Mouse (Mus musculus): ENCODE results near the gene Prr23a1.
"Not testable (repeated sequence)": the region's sequence is repeated elsewhere in the genome, so short reads cannot be mapped to it uniquely, and the experiment has no call there.

The Prr23a1 gene

DNA sequence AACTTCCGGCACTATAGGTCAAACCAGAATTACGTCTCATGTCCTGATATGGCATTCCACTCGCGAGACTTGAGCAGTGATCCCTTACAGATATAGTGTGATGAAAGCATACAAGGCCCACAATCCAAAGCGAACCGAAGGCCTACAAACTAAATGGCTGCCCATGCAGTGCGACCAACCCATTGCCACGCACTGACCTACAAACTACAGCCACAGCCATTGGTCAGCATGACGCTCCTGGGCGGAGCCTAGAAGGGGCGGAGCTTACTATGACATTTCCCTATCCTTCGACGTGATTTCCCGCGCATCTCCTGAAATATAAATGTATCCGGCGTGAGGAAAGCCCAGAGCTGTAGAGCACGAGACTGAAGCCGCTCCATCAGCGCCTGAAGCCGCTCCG is at the start of gene Prr23a1:
Gene Prr23a1, plus strand, starts transcription at position 387 of the 400 bp plus-strand sequence.
- H3K4me3 ChIP-seq (replicated peaks; ENCODE audit: low read length) = peak within 1 kb of the TSS; percentile 77
- H3K9me3 ChIP-seq (ENCODE audit: low read length) = no peaks in the 10 kb centered on the region
- H3K4me1 ChIP-seq (replicated peaks; ENCODE audit: low read depth, low read length) = peaks cover 8% of the 10 kb centered on the region; the same call in 1 of the 2 replicates
- H3K36me3 ChIP-seq (ENCODE audit: insufficient read depth, low read length) = no peaks in the 10 kb centered on the region
- TF ChIP-seq POU5F1 (IDR thresholded peaks at IDR 0.05; ENCODE audit: borderline replicate concordance, low read length) (no peak), CTCF (conservative IDR thresholded peaks at IDR 0.05; ENCODE audit: low read length) (no peak), NANOG (IDR thresholded peaks at IDR 0.05; ENCODE audit: borderline replicate concordance, low read length) (no peak)
- peaks cover 19% of the 10 kb centered on the region for H3K27me3 ChIP-seq (ENCODE audit: insufficient read depth, low read length)

DNA sequence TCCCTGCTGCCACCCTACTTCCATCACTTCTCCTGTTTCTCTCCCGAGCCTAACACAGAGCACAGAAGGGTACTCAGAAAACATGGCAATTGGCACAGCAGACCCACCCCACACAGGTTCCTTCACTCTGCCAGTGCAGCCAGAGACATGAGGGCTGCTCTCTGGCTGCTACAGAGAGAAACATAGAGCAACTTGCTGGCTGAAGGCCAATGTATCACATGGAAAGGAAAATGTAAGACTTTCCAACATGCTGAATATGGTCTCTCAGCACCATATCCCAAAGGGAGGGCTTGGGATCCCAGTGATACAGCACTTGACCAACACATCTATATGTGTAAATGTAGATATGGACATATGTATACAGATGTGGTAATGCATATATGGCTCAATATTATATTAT is 43.3 kb upstream of the Prr23a1 start:
- H3K9me3 ChIP-seq (ENCODE audit: low read length) = no peaks in the 10 kb centered on the region
- peaks cover 19% of the 10 kb centered on the region for H3K27me3 ChIP-seq (ENCODE audit: insufficient read depth, low read length)
- H3K4me3 ChIP-seq (replicated peaks; ENCODE audit: low read length) = no peak overlapping the region
- no peak for TF ChIP-seq POU5F1 (IDR thresholded peaks at IDR 0.05; ENCODE audit: borderline replicate concordance, low read length)
- TF ChIP-seq CTCF (conservative IDR thresholded peaks at IDR 0.05; ENCODE audit: low read length) = no peak
- TF ChIP-seq NANOG (IDR thresholded peaks at IDR 0.05; ENCODE audit: borderline replicate concordance, low read length) = no peak
- H3K4me1 ChIP-seq (replicated peaks; ENCODE audit: low read depth, low read length) = peaks cover 3% of the 10 kb centered on the region; the same call in 1 of the 2 replicates
- no peaks in the 10 kb centered on the region for H3K36me3 ChIP-seq (ENCODE audit: insufficient read depth, low read length)

DNA sequence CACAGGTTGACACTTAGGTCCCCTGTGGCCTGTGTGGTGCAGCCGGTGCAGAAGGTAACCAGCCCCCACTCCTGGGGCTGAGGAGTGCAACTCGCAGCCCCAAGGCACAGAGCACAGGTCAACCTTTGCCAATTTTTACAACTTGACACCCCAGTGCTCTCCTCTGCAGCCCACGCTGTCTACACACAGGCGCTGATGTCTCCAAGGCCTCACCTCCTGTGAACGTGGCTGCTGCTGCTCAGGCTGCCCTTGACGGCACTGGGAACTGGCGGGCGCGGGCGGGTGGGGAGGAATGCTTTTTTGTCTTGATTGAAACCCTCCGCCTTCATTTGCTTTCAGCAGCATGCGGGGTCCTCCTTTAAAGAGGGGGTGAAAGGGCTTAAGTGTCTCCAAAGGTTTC is 38.3 kb upstream of the Prr23a1 start:
- H3K36me3 ChIP-seq (ENCODE audit: insufficient read depth, low read length) = no peaks in the 10 kb centered on the region
- peaks cover 9% of the 10 kb centered on the region for H3K4me1 ChIP-seq (replicated peaks; ENCODE audit: low read depth, low read length)
- H3K4me3 ChIP-seq (replicated peaks; ENCODE audit: low read length) = no peak overlapping the region
- H3K27me3 ChIP-seq (ENCODE audit: insufficient read depth, low read length) = peaks cover 31% of the 10 kb centered on the region
- H3K9me3 ChIP-seq (ENCODE audit: low read length) = no peaks in the 10 kb centered on the region
- TF ChIP-seq CTCF (conservative IDR thresholded peaks at IDR 0.05; ENCODE audit: low read length) (no peak), NANOG (IDR thresholded peaks at IDR 0.05; ENCODE audit: borderline replicate concordance, low read length) (no peak), POU5F1 (IDR thresholded peaks at IDR 0.05; ENCODE audit: borderline replicate concordance, low read length) (no peak)

DNA sequence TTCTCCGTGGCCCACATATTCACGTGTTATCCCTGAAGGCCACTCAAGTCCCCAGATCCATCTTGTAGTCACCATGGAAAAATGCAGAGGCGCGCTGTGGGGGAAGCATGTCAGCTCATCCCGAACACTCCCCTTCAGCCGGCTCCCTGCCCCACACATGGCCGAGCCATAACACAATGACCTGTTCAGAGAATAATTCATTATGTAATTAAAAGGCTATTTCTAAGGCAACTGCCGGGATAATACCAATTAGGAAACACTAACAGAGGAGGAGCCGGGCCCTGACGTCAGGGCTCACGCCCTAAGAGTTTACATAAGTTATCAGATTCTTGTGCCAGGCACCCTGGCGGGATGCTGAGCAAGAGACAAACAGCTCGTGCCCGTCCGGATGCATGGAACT is 36.8 kb upstream of the Prr23a1 start:
- Histone ChIP-seq H3K27me3 (ENCODE audit: insufficient read depth, low read length) (peaks cover 31% of the 10 kb centered on the region), H3K36me3 (ENCODE audit: insufficient read depth, low read length) (no peaks in the 10 kb centered on the region), H3K4me1 (replicated peaks; ENCODE audit: low read depth, low read length) (peaks cover 9% of the 10 kb centered on the region), H3K4me3 (replicated peaks; ENCODE audit: low read length) (no peak overlapping the region), H3K9me3 (ENCODE audit: low read length) (no peaks in the 10 kb centered on the region)
- TF ChIP-seq CTCF (conservative IDR thresholded peaks at IDR 0.05; ENCODE audit: low read length) (no peak), NANOG (IDR thresholded peaks at IDR 0.05; ENCODE audit: borderline replicate concordance, low read length) (no peak), POU5F1 (IDR thresholded peaks at IDR 0.05; ENCODE audit: borderline replicate concordance, low read length) (no peak)

DNA sequence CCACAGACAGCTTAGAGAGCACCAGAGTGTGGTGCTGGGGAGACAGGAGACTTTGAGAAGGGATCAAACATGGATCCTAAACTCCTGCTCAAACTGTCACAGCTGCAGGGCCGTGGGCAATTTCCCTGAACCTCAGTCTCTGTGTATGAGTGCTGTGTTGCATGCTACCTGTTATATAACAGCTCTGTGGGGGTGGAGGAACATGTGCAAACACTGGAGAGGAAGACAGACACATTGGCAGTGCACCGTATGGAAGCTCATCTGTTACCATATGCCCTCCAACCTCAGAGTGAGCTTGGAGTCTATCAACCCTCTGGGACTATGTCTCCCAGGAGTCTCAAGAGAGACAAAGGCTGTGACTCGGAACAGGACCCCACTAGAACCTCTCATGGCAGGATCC is 36.4 kb upstream of the Prr23a1 start:
- Histone ChIP-seq H3K4me1 (replicated peaks; ENCODE audit: low read depth, low read length) (peaks cover 9% of the 10 kb centered on the region), H3K36me3 (ENCODE audit: insufficient read depth, low read length) (no peaks in the 10 kb centered on the region), H3K27me3 (ENCODE audit: insufficient read depth, low read length) (peaks cover 31% of the 10 kb centered on the region), H3K4me3 (replicated peaks; ENCODE audit: low read length) (no peak overlapping the region), H3K9me3 (ENCODE audit: low read length) (no peaks in the 10 kb centered on the region)
- TF ChIP-seq NANOG (IDR thresholded peaks at IDR 0.05; ENCODE audit: borderline replicate concordance, low read length) = no peak
- TF ChIP-seq CTCF (conservative IDR thresholded peaks at IDR 0.05; ENCODE audit: low read length) = no peak

DNA sequence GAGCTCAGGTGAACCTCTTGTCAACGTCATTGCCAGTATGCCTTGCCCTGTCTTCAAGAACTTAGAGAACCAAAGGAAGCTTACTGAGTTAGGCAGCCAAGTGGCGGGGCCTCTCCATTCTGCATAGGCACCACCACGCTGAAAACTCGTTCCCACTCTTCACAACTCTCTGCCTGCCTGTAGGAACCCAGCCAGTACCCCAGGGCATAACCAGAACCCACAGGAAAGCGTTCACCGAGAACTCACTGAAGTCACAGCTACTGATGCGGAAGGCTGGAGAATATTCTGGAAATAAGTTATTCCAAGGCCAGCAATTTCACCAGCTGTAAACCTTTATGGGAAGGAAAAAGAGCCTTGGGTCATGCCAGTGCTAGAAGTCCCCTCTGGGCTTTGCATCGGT is 34.7 kb upstream of the Prr23a1 start:
- Histone ChIP-seq H3K4me3 (replicated peaks; ENCODE audit: low read length) (no peak overlapping the region), H3K4me1 (replicated peaks; ENCODE audit: low read depth, low read length) (peaks cover 9% of the 10 kb centered on the region), H3K27me3 (ENCODE audit: insufficient read depth, low read length) (peaks cover 26% of the 10 kb centered on the region), H3K9me3 (ENCODE audit: low read length) (no peaks in the 10 kb centered on the region), H3K36me3 (ENCODE audit: insufficient read depth, low read length) (no peaks in the 10 kb centered on the region)
- no peak for TF ChIP-seq POU5F1 (IDR thresholded peaks at IDR 0.05; ENCODE audit: borderline replicate concordance, low read length)

DNA sequence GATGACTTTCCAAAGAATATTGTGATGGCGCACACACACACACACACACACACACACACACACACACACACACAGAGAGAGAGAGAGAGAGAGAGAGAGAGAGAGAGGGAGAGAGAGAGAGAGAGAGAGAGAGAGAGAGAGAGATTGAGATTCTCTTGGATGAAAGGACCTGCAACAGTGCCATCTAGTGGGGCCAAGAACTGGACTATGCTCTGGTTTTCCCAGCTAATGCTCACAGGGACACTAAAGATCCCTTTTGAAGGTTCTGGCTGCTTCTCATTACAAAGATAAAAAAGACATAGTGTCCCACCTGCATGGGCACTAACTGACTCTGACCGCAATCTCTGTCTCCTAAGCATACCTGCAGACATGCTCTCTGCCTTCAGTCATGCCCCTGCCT is 32.8 kb upstream of the Prr23a1 start:
- not testable (repeated sequence) for H3K9me3 ChIP-seq (ENCODE audit: low read length); H3K4me3 ChIP-seq (replicated peaks; ENCODE audit: low read length); H3K36me3 ChIP-seq (ENCODE audit: insufficient read depth, low read length); H3K4me1 ChIP-seq (replicated peaks; ENCODE audit: low read depth, low read length)
- peak; percentile 39 for TF ChIP-seq CTCF (conservative IDR thresholded peaks at IDR 0.05; ENCODE audit: low read length)
- peaks cover 11% of the 10 kb centered on the region for H3K27me3 ChIP-seq (ENCODE audit: insufficient read depth, low read length)

DNA sequence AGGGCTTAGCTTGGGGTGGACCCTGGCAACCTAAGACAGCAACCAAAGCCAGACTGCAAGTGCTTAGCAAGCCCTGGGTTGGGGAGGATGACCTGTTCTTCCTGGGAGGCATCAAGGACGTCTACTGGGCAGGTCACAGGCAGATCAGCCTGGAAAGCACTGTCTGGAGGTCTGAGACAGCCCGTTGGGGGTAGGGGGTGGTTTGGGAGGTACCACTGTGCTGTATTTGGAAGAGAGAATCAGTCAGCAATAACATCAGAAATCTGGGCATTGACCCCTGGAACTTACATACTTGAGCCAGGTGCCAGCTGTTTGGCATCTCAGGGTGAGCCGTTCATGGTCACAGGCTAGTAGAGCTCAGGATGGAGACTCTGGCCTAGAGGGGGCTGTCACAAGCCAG is 26.2 kb upstream of the Prr23a1 start:
- Histone ChIP-seq H3K36me3 (ENCODE audit: insufficient read depth, low read length) (no peaks in the 10 kb centered on the region), H3K9me3 (ENCODE audit: low read length) (no peaks in the 10 kb centered on the region), H3K4me3 (replicated peaks; ENCODE audit: low read length) (no peak overlapping the region), H3K4me1 (replicated peaks; ENCODE audit: low read depth, low read length) (no peaks in the 10 kb centered on the region), H3K27me3 (ENCODE audit: insufficient read depth, low read length) (peaks cover 2% of the 10 kb centered on the region; the same call in 1 of the 2 replicates)
- TF ChIP-seq CTCF (conservative IDR thresholded peaks at IDR 0.05; ENCODE audit: low read length) = no peak
- no peak for TF ChIP-seq NANOG (IDR thresholded peaks at IDR 0.05; ENCODE audit: borderline replicate concordance, low read length)
- TF ChIP-seq POU5F1 (IDR thresholded peaks at IDR 0.05; ENCODE audit: borderline replicate concordance, low read length) = no peak

DNA sequence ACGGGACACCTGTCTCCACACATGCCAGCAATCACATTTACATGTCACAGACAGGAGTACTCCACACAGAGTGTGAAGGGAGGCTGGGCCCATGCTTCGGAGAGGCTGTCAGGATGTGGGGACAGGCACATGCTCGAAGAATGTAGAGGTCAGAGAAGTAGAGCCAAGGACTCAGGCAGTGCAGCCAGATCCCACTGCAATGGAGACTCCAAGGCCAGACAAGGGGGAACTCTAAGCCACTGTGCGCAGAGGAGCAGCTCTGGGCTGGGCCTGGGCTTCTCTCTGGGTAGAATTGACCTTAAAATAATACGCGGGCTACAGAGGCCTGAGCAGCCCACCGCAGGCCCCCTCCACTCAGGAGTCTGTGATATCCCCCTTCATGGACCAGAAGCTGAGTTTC is 24.7 kb upstream of the Prr23a1 start:
- Histone ChIP-seq H3K36me3 (ENCODE audit: insufficient read depth, low read length) (no peaks in the 10 kb centered on the region), H3K9me3 (ENCODE audit: low read length) (no peaks in the 10 kb centered on the region), H3K4me3 (replicated peaks; ENCODE audit: low read length) (no peak overlapping the region), H3K4me1 (replicated peaks; ENCODE audit: low read depth, low read length) (no peaks in the 10 kb centered on the region), H3K27me3 (ENCODE audit: insufficient read depth, low read length) (peaks cover 2% of the 10 kb centered on the region; the same call in 1 of the 2 replicates)
- no peak for TF ChIP-seq NANOG (IDR thresholded peaks at IDR 0.05; ENCODE audit: borderline replicate concordance, low read length)
- no peak for TF ChIP-seq CTCF (conservative IDR thresholded peaks at IDR 0.05; ENCODE audit: low read length)
- no peak for TF ChIP-seq POU5F1 (IDR thresholded peaks at IDR 0.05; ENCODE audit: borderline replicate concordance, low read length)
